Mouse (Mus musculus) CD4-positive, CD25-positive, alpha-beta regulatory T cell, adult 2 months (primary cell): ENCODE results near the gene Gm44805.

Experiments
- DNase-seq: peaks from one replicate; pipeline ENCODE4 v3.0.0-alpha.2; 2012; ENCODE audit warnings: low read depth, low spot score

Gene Gm44805

GRCm38 (mm10) chr7:19678901-19679300 lies 2.3 kb downstream of the Gm44805 start:
- no peak for DNase-seq

GRCm38 (mm10) chr7:19677872-19678271 lies 3.4 kb downstream of the Gm44805 start, which contains the start of gene Apoc2:
Gene Apoc2 (minus strand): TSS chr7:19677941.
- no peak for DNase-seq

- DNase-seq = no peak
These were observed 4.6 kb downstream of the Gm44805 start for GRCm38 (mm10) chr7:19676662-19677061.

- DNase-seq = no peak
These were observed 5.4 kb downstream of the Gm44805 start for GRCm38 (mm10) chr7:19675824-19676223.

GRCm38 (mm10) chr7:19673083-19673699 lies 8.0 kb downstream of the Gm44805 start:
- no peak for DNase-seq

GRCm38 (mm10) chr7:19671511-19671910 lies 9.7 kb downstream of the Gm44805 start:
- DNase-seq = no peak

GRCm38 (mm10) chr7:19668947-19669721 lies 12.1 kb downstream of the Gm44805 start:
- peak; percentile 95 for DNase-seq

- DNase-seq = no peak
These were observed 13.8 kb downstream of the Gm44805 start for GRCm38 (mm10) chr7:19667434-19667833.

GRCm38 (mm10) chr7:19666750-19667149 lies 14.5 kb downstream of the Gm44805 start:
- peak; percentile 38 for DNase-seq

GRCm38 (mm10) chr7:19664955-19665841 lies 16.0 kb downstream of the Gm44805 start, which contains the start of gene Clptm1:
Gene Clptm1 (minus strand): TSS chr7:19665033.
- peak; percentile 98 for DNase-seq

GRCm38 (mm10) chr7:19664455-19664954 lies 16.7 kb downstream of the Gm44805 start:
- DNase-seq = no peak

- DNase-seq = peak; percentile 20
These were observed 17.3 kb downstream of the Gm44805 start for GRCm38 (mm10) chr7:19663940-19664339.

GRCm38 (mm10) chr7:19652614-19653013 lies 28.6 kb downstream of the Gm44805 start:
- no peak for DNase-seq

- no peak for DNase-seq
These were observed 30.0 kb downstream of the Gm44805 start for GRCm38 (mm10) chr7:19651063-19651786.

- DNase-seq = no peak
These were observed 40.0 kb downstream of the Gm44805 start for GRCm38 (mm10) chr7:19641223-19641622.

- DNase-seq = no peak
These were observed 46.0 kb downstream of the Gm44805 start for GRCm38 (mm10) chr7:19635074-19635827.

- DNase-seq = no peak
These were observed 46.6 kb downstream of the Gm44805 start for GRCm38 (mm10) chr7:19634591-19634990.

GRCm38 (mm10) chr7:19633855-19634254 lies 47.4 kb downstream of the Gm44805 start:
- DNase-seq = no peak

GRCm38 (mm10) chr7:19633197-19633596 lies 48.0 kb downstream of the Gm44805 start:
- no peak for DNase-seq

GRCm38 (mm10) chr7:19632720-19633119 lies 48.5 kb downstream of the Gm44805 start:
- DNase-seq = no peak
